ENCODE assay signal across 8 mouse cellular contexts in the genomic region with DNA sequence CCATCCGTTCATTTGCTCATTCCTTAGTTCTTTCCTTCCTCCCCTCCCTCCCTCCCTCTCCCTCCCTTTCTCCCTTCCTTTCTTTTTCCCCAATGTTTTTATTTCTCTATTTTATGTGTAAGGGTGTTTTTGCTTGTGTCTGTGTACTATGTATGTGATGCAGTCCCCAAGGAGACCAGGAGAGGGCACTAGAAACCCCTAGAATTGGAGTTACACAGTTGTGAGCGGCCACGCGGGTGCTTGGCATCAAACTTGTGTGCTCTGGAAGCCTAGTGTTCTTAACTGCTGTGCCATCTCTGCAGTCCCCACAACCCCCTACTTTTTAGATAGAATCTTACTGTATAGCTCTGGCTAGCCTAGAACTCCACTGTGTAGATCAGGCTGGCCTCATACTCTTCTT. TPM values are rescaled to one million over a fixed set of nuclear protein-coding genes. Genes with fewer than 3 reads are reported as not detected.
A peak's percentile ranks its signal among the peaks of the same experiment; 100 is the strongest.
DNase-seq lines count a peak whose midpoint lies in the region; ATAC-seq and TF ChIP-seq lines count a peak whose summit lies in the region.

No protein-coding gene starts in this region.

- TF ChIP-seq POLR2A in brain, embryonic 14.5 days (IDR thresholded peaks at IDR 0.05; ENCODE audit: borderline replicate concordance, extremely low read depth, insufficient read depth, insufficient read length, poor library complexity, severe bottlenecking), result no peak

- no peak overlapping the region for H3K27ac ChIP-seq in kidney, embryonic 16.5 days (ENCODE audit: low read length)

- WGBS in kidney, embryonic 16.5 days, result 63% methylated on average over 4 of the region's 4 CpGs

- H3K27me3 ChIP-seq in kidney, embryonic 16.5 days (ENCODE audit: insufficient read depth, low read length), result no peaks in the 10 kb centered on the region
- no peaks in the 10 kb centered on the region for H3K27me3 ChIP-seq in E14TG2a.4 (ENCODE audit: insufficient read depth, low read length)

- no peaks in the 10 kb centered on the region for H3K36me3 ChIP-seq in kidney, embryonic 16.5 days (ENCODE audit: insufficient read depth, low read length)
- peaks cover 3% of the 10 kb centered on the region; the same call in 1 of the 2 replicates for H3K36me3 ChIP-seq in E14TG2a.4 (ENCODE audit: insufficient read depth, low read length)

- H3K4me2 ChIP-seq in kidney, embryonic 16.5 days (replicated peaks; ENCODE audit: low read depth, low read length), result no peak overlapping the region

- peak; percentile 18 for DNase-seq in kidney, adult 18-20 months
- no peak for DNase-seq in brain, embryonic 14.5 days (ENCODE audit: low read depth)
- peak; percentile 58 for DNase-seq in lung, postnatal 36 days
- no peak for DNase-seq in frontal cortex, adult 2 months (ENCODE audit: extremely low spot score in 1 of 2, low spot score in 1 of 2)
- no peak for DNase-seq in gastrocnemius, adult 18-20 months (ENCODE audit: low spot score)
- DNase-seq in cerebellum, adult 9-11 months, result no peak

- H3K9ac ChIP-seq in kidney, embryonic 16.5 days (replicated peaks; ENCODE audit: low read length), result no peak overlapping the region

- no peak overlapping the region for H3K4me3 ChIP-seq in kidney, embryonic 16.5 days (ENCODE audit: low read length)
- H3K4me3 ChIP-seq in E14TG2a.4 (replicated peaks; ENCODE audit: low read length), result no peak overlapping the region

- TF ChIP-seq CTCF in E14TG2a.4 (conservative IDR thresholded peaks at IDR 0.05; ENCODE audit: low read length), result peak; percentile 65
- peak; percentile 32; the same call in 1 of the 2 replicates for TF ChIP-seq CTCF in brain, embryonic 14.5 days (IDR thresholded peaks at IDR 0.05; ENCODE audit: borderline replicate concordance, extremely low read depth, insufficient read depth, insufficient read length)

- H3K4me1 ChIP-seq in kidney, embryonic 16.5 days (ENCODE audit: insufficient read depth, low read length), result no peaks in the 10 kb centered on the region
- H3K4me1 ChIP-seq in E14TG2a.4 (replicated peaks; ENCODE audit: low read depth, low read length), result peaks cover 17% of the 10 kb centered on the region

- ATAC-seq in kidney, embryonic 16.5 days (ENCODE audit: low FRiP score, low TSS enrichment), result no peak

- peaks cover 13% of the 10 kb centered on the region for H3K9me3 ChIP-seq in kidney, embryonic 16.5 days (ENCODE audit: low read length)
- peaks cover 44% of the 10 kb centered on the region for H3K9me3 ChIP-seq in E14TG2a.4 (ENCODE audit: low read length)

RNA-seq across cellular contexts. Expression of a gene that starts 52.3 kb away (rescaled TPM):
- polyA plus RNA-seq in kidney, embryonic 16.5 days (2015; fragmentation: Nextera tagmentation; extraction: Ambion mirVana), result 171 and 183 TPM in 2 replicates
- polyA plus RNA-seq in brain, embryonic 14.5 days (2012; rRNA removed), result 161 and 168 TPM in 2 replicates
- 124 and 127 TPM in 2 replicates for polyA plus RNA-seq in frontal cortex, adult 2 months (2012; rRNA removed)
- total RNA-seq in gastrocnemius, adult 18-20 months (2021), result 10 to 100 TPM; 43.4 to 46.9 TPM

RNA-seq across cellular contexts. Expression of a gene that starts 55.3 kb away (rescaled TPM):
- 17.5 and 25.1 TPM in 2 replicates for polyA plus RNA-seq in kidney, embryonic 16.5 days (2015; fragmentation: Nextera tagmentation; extraction: Ambion mirVana)
- 23.7 and 38.8 TPM in 2 replicates for polyA plus RNA-seq in brain, embryonic 14.5 days (2012; rRNA removed)
- polyA plus RNA-seq in frontal cortex, adult 2 months (2012; rRNA removed), result 20.0 and 21.0 TPM in 2 replicates
- 10 to 100 TPM; 11.6 TPM for total RNA-seq in gastrocnemius, adult 18-20 months (2021)

Comparison
In these comparisons a context has a peak if more than half of its experiments do, and no peak if none do; other contexts are left out.
1. DNase-seq: peak in kidney, adult 18-20 months (single experiment) and lung, postnatal 36 days (single experiment); none in brain, embryonic 14.5 days (single experiment), frontal cortex, adult 2 months (0 of 2), gastrocnemius, adult 18-20 months (single experiment) and cerebellum, adult 9-11 months (single experiment).